Mouse (Mus musculus) ovary, postnatal 10 days (tissue): ENCODE results near the gene Itsn1.

Experiments
- DNase-seq: peaks from one replicate; pipeline ENCODE4 v3.0.0; 2022; ENCODE audit warnings: low spot score

The Itsn1 gene

DNA sequence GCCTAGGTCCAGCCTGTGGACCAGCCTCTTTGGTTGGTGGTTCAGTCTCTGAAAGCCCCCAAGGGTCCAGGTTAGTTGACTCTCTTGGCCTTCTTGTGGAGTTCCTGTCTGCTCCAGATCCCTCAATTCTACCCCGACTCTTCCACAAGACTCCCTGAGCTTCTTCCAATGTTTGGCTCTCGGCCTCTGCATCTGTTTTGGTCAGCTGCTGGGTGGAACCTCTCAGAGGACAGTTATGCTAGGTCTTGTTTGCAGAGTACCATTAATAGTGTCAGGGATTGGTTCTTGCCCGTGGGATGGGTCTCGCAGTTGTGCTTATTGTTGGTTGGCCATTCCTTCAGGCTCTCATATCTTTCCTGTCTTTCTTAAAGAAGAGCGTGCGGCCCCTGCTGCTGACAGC is 39.5 kb downstream of the Itsn1 start:
- DNase-seq, result no peak

DNA sequence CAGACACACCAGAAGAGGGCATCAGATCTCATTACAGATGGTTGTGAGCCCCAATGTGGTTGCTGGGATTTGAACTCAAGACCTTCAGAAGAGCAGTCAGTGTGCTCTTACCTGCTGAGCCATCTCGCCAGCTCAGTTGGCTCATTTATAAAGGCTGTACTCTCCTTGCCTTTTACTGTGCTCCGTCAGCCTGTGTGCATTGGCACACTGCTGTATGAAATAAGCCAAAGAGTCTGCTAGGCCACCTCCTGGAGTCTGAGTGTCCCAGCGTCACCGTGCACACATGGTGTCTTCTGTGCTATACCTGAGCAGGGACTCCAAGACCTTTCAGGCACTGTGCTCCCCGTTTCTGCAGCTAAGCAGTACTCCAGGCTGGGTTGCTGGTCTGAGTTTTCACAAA is 40.8 kb downstream of the Itsn1 start:
- no peak for DNase-seq

DNA sequence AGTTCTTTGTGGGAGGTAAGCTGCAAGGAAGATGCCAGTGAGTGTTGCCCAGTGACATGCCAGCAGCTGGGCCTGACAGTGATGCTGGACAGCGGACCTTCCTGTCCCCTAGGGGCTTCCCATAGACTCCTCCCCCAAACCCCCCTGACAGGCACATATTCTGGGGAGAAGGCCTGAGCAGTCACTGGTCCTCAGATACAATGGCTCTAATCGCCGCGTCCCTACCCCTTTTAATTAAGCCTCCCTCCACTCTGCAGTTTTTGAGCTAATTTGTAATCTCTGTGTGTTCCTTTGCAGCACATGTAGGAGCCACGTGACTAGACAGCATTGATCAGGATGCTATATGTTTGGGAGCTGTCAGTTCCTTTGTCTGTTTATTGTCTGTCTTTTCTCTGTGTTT is 41.6 kb downstream of the Itsn1 start:
- no peak for DNase-seq

DNA sequence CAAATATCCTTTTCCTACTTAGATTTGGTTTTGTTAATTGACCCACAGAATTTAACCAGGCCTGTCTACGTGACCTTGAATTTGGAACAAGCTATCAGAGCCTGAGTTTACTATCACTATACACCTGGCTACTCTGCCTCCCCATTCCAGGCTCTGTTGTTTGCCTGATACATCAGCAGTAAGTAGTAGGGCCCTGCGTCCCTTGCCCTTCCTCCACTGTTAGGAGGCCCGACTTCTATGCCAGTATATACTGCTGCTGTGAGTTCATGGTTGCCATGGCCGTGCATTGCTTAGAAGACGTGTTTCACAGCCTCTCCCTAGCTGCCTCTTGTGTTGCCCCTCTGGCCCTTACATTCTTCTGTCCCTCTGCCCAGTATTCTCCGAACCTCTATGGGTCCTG is 42.3 kb downstream of the Itsn1 start:
- DNase-seq, result no peak

DNA sequence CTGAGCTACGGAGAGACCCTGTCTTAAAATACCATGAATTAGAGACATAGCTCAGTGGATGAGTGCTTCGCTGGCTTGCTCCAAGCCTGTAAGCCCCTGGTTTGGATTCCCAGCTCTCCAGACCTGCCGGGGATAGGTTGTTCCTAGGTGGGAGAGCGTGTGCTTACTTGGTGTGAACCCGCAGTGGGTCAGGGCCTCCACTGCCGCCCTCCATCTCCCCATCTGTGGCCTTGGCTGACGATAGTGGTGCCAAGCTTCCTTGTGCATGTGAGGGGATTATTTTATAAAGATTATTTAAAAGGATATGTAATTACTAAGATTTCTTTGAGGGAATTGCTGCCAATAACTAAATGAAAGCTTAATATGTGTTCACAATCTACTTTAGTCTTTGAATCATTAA is 43.5 kb downstream of the Itsn1 start:
- DNase-seq, result no peak

DNA sequence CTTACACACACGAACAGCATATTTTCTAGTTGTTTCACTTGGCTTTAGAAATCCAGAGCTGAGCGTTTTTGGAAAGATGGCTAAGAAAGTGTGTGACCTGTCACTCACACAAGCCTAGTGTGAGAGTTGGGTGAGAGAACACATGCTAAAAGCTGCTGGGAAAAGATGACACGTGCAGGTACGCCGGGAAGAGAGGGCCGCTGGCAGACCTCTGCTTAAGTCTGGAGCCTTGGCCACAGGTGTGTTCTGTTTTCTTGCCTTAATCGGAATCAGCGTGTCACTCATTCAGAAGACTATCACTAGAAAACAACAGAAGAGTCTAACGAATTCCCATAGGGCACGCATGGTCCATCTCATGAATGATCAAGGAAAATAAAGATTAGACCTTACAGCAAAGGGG is 50.5 kb downstream of the Itsn1 start:
- no peak for DNase-seq

DNA sequence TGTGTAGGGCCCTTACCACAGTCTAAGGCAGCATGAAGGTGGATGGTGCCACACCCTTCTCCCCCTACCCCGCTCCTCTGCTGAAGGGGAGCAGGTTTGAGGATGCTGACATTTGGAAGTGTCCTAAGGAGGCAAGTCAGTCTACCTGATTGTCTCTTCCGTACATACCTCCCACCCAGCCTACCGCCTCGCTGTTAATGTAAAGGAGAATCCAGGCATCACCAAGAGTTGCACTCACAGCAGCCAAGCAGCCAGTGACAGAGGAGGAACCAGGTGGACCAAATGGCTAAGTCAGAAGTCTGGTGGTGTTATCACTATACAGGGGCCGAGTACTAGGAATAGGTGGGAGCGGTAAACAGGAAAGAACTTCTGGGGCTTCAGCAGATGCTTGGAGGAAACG is 51.1 kb downstream of the Itsn1 start:
- DNase-seq, result no peak

DNA sequence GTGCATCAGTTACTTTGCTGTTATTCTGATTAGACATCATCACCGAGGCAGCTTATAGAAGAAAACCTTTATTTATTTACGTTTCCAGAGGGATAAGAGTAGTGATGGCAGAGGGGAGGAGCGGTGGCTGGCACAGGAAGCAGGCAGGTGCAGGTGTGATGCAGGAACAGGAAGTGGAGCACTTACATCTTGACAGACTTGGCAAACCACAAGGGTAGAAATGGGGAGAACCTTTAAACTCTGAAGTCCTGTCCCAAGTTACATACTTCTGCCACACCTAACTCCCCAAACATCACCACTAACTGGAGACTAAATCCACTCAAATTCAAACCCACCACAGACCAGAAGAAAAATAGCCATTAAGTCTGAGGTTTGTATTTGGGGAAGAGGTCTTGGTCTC is 51.7 kb downstream of the Itsn1 start:
- no peak for DNase-seq

DNA sequence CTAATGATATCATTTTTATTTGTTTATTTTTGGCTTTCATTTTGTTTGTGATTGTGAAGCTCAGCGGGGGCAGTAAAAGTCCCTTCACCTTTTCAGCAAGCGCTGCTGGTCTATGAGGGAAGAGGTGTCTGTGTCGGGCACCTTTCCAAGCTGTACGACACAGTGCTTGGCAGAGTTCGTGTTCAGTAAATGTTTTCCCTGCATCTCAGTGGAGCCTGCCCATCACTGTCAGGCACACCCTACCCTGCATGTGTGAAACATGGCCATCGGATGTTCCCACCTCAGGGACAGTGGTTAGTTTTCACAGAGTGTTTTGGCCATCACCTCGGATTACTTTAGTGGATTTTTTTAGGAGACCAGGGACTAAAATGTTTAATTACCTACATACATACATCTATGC is 54.1 kb downstream of the Itsn1 start:
- DNase-seq, result no peak

DNA sequence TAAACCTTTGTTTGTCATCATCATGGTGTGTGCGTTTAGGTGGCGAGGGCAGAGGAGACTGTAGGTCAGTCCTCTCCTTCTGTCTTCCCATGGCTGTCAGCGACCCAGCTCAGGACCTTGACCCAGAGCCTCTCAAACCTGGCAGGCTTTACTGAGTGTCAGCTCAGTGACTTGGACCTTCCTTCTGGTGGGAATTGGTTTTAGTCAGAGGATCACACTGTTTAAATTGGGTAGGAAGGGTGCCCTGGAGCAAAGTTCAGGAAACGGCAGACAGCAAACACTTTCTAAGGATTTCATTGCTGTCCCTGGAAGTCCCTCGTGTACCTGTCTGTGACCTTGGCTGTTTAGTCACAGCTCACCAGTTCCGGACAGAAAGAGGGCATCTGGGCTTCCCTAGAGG is 55.2 kb downstream of the Itsn1 start:
- DNase-seq, result no peak

DNA sequence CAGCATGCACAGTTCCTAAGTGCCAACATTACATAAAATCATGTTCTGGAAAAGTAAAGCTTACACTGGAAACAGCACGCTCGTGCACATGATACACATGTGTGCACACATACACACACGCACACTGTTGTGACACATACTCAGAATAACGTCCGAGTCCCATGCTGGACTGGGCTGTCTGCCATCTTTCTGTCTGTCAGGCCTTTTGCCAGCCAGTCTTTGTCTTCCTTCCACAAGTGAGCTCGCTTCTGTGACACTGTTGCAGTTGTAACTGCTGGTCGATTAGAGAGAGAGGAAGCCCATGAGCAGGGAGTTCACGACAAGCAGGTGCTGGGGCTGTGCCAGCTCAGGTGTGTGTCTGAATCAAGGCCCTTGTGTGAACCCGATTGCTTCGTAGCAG is 57.3 kb downstream of the Itsn1 start:
- DNase-seq, result no peak

DNA sequence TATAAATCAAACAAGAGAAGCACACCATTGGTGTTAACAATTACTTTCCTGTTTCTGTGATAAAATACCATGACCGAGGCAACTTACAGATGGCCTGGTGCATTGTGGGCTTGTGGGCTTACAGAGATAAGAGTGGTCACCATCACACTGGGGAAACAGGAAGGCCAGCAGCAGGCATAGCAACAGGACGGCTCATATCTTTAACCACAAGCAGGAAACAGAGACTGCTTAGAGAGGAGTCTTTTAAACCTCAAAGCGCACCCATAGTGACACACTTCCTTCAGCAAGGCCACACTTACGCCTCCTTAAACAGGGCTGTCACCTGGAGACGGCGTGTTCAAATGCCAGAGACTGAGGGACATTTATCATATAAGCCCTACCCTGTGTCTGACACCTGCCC is 60.6 kb downstream of the Itsn1 start:
- DNase-seq, result no peak

DNA sequence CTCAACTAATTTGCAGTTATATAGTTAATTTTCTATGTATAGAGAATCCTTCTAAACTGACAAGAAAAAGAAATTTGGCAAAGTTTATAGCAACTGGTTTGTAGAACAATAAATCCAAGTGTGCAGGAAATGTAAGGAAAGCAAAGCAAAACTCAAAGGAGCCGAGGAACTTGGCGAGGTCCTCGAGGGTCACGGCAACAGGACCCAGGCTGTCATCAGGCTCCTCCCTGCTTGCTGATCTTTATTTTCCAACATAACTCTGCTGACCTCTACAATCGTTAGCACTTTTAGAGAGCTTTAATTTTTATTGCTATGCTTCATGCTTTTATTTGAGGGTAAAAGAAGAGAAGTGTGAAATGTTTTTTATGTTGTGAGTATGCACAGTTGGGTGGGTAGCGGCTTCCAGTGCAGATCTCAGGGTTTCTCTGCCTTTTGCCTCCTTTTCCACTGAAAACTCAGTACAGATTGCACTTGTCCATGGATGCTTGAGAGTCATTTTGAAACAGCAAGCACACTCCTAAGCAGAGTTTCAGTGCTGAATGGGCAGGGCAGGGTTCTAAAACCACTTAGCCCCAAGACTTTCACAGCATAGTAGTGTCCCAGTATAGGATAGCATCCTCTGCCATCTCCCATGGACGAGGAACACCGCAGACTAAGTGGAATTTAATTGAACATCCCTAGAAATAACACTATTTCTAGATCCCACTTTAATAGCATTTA is 63.6 kb downstream of the Itsn1 start:
- no peak for DNase-seq

DNA sequence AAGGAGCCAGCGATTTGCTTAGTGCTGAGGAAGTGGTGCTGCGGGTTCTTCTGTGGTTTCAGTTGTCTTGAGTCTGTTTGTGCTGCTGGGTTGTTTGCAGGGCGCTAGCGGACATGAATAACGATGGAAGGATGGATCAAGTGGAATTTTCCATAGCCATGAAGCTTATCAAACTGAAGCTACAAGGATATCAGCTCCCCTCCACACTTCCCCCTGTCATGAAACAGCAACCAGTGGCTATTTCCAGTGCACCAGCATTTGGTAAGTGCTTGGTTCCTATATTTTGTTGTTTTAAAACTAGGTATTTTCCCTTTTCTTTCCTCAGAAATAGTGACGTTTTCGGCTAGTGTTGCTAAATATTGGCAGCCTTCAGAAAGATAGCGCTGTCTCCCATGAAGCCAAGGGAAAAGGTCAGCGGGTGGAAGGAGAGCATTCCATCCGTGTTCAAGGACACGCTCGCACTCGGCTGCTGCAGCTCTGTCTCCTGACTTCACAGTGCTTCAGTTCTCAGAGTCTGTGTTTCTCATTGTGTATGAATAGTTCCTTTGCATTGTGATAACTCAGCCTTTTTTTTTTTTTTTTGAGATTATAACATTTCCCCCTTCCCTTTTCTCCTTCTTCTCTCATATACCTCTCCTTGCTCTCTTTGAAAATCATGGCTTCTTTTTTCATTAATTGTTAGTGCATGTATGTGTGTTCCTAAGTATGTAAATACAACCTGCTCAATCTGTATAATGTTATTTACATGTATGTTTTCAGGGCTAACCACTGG is 64.6 kb downstream of the Itsn1 start:
- no peak for DNase-seq

DNA sequence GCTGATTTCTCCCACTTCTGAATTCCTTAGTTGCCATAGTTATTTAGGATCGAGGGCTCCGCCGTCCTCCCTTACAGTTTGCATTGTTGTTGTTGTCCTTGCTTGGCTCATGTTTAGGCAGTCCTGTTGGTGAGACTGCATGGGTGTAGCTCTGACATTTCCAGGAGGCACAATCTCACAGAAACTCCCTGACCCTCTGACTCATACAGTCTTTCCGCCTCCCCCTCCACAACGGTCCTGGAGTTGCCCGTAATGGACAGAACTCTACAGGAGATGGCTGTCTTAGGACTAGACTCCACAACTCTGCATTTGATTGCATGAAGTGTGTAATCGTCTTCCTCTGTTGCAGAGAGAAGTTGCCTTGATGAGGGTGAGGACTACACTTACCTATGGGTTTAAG is 65.2 kb downstream of the Itsn1 start:
- DNase-seq, result no peak

DNA sequence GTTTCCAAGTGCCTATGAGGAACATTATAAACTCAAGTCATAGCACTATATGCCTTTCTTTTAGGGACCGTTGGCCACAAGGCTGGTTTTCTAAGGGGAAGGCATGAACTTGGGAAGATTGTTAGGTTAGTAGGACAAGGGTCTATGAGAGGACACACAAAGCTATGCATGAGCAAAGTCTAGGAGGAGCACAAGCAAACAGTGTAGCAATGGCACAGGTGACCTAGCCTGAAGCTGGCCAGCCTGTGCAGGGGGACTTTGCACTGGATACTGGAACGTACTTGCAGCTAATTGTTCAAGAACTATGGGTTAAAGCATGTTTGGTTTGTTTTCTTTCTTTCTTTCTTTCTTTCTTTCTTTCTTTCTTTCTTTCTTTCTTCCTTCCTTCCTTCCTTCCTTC is 66.0 kb downstream of the Itsn1 start:
- DNase-seq, result no peak

DNA sequence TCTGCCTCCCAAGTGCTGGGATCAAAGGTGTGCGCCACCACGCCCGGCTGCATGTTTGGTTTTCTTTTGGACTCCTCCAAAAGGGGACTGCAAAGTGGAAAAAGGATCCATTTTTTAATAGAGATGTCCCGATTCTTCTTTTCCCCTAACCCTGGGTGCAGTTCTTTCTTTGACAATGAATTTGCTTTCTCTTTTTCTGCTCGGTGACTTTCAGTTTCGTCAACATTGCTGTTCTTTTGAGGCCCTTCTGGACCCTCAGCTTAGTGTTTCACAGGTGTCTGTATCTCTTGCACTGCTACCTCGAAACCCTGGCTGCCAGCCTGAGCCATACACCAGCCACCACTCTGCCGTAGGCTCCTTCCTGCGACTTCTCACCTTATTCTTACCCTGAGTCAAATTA is 66.5 kb downstream of the Itsn1 start:
- no peak for DNase-seq

DNA sequence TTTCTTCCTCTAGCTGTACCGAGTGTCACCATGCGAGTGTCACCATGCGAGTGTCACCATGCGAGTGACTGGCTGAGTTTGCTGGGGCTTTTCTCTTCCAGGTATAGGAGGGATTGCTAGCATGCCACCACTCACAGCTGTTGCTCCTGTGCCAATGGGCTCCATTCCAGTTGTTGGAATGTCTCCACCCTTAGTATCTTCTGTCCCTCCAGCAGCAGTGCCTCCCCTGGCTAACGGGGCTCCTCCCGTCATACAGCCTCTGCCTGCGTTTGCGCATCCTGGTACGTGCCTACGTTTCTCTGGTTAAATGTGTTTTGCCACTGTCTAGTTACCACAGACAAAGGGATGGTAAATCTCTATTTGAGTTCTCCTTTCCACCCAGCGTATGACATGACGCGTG is 72.3 kb downstream of the Itsn1 start:
- DNase-seq, result no peak

DNA sequence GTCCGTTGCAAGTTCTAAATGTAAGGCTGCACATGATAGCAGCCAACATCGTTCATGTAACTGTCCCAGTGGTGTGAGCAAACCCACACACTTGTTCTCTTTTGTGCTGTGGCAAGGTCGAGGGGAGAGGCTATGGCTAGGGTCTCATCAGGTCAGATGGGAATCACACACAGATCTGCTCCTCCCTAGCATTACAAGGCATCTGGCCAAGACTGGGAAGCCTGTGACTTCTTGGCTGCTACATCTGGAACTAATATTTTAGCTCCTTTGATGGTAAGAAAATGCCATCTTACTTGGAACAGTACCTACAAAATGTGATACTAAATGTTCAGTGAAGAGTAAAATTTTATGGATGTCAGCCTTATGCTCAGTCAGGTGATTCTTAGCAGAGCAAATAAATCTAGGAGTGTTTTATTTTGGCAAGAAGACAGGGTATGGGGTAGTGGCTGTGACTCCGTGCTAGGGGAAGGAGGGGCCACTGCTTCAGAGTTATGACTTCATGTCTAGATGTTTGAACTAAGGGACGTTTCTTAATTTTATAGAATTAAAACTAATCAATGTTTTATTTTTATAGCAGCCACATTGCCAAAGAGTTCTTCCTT is 73.5 kb downstream of the Itsn1 start:
- no peak for DNase-seq

DNA sequence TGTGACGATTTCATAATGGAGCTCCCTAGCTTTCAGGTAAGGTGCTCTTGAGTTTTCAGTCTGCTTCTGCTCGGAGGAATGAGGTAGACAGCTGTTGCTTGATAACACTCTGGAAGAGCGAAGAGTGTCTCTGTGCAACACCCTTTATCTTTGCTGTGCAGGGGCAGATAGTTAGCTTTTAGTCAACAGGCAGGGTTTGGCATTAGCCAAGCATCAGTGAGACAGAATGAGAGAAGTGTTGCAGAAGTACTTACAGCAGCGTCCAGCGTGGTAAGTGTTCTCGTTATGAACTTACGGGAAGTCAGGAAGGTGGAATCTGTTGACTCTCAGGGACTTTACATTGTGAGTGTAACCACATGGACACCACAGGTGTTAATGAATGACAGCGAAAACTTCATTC is 75.3 kb downstream of the Itsn1 start:
- no peak for DNase-seq

DNA sequence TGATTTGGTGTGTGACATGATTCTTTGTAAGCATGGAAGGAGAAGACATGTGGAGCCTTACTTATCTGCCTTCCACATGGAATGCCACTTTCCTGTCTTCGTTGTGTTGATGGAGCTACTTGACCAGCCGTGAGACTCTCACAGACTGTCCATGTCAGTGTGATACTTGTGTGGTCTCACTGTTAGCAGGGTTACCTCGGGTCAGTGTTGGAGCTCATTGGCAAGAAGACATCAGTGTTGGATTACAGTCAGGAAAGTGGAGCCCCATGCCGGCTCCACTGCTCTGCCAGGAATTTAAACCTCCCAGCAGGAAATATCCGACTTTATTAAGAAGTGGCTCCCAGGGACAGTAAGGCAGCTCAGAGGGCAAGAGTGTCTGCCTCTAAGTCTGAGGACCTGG is 75.8 kb downstream of the Itsn1 start:
- no peak for DNase-seq

DNA sequence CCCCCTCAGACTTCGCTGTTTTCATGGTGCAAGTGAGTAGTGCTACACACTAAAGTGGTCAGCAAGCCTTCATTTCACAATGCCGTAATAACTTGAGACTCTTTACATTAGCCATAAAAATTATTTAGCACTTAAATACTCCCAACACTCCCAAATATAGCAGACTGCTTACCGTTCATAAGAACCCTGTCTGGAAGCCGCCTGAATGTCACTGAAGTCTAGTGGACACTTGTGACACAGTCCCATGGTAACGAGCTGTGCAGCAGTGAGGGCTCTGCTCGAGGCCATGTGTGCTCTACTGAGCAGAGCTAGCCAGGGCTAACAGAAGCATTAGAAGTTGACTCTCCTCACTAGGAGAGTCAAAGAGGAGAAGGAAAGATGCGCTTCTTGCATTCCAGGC is 81.2 kb downstream of the Itsn1 start:
- no peak for DNase-seq

DNA sequence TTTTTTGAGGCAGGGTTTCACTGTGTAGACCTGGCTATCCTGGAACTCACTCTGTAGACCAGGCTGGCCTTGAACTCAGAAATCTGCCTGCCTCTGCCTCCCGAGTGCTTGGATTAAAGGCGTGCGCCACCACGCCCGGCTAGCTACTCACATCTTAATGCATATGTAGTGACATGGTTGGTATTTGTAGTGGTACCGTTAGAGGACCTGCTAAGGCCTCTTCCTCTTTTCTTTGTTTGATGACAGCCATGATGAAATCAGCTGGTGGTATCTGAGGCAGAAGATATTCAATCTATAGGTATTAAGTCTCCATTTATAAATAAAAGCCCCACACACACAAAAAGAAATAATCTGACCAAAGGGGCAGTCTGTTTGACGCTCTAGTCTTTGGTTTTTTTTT is 82.3 kb downstream of the Itsn1 start:
- DNase-seq, result no peak

DNA sequence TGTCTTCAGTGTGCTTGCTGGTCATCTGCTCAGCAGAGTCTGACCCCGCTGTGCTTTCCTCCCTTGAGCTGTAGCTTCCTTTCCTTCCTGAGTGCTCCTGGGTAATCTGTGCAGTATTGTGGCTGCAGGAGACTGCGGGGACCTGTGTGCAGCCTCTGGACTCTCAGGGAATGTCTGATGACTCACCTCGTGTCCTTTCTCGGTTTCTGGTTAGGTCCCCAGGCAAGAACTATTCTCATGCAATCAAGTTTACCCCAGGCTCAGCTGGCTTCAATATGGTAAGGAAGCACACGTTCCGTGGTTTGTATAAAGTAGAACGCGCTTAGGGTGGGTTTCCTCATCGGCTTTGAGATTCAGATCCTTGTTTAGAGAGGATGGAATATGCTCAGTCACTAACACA is 82.8 kb downstream of the Itsn1 start:
- no peak for DNase-seq
